Mouse (Mus musculus): ENCODE measurements around the gene Meox1.

Gene Meox1

DNA sequence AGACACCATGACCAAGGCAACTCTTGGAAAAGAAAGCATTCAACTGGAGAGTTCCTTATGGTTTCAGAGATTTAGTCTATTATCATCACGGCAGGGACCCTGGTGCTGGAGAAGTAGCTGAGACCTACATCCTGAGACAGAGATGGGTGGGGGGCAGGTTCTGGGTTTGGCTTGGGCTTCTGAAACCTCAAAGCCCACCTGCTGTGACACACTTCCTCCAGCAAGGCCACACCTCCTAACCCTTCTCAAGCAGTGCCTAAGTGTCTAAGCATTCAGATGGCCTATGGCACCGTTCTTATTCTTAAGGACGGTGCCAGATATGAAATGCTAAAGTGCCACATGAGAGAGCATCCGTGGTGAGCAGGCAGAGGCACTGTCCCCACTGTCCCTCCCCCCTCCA is 4.2 kb upstream of the Meox1 start:
- in situ Hi-C loops (cut with MboI, MseI) = no loop called here

DNA sequence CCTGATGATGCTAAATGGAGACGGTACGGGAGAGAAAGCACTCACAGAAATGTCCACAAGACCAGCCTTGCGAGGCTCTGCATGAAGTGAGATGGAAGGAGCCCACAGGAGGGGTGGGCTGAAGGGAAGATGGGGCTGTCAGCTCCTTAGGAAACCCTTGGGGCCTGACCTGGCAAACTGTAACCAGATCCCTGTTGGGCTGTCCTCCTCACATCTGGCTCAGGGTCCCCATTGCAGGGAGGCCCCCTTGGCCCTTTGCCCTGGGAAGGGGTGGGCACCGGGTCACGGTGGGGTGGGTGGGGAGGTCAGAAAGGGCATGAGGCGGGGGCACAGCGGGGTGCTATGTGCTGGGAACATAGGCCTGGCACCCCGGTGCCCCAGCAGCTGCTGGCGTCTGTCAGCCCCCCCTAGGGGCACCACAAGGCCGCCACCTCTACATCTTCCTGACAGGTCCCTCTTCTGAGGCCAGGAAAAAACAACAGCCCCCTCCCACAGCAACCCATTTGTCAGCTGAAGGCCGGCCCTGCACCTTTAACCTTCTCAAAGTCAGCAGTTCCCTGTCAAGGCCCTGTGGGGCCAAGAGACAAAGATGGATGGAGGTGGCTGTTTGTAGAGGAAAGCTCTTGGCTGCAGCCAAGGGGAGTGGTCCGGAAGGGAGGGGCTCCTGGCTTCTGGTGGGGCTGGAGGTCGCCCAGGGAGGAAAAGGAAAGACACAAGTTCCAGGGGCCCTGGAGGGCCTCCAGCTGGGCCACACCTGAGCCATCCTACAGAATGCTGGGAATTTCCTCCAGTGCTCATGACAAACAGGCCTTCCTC is 2.6 kb upstream of the Meox1 start:
- in situ Hi-C loops (cut with MboI, MseI) = no loop called here

DNA sequence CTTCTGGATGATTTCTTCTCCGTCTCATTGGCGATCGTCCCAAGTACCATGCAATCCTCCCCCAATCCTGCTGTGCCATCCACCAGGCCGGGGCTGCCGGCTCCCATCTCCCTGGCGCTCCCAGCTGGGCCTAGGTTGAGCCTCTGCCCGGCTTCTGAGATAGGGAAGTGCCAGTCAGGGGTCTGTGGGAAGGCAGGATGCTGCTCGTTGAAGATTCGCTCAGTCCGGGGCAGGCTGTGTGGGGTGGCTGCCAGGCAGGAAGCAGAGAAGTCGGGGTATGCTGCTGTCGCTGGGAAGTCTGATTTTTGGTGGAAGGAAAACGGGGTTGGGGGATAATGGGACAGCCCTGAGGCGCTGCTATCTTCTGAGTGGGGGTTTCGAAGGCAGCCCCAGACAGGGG is 614 bp downstream of the Meox1 start:
- in situ Hi-C loops (cut with MboI, MseI) = no loop called here

DNA sequence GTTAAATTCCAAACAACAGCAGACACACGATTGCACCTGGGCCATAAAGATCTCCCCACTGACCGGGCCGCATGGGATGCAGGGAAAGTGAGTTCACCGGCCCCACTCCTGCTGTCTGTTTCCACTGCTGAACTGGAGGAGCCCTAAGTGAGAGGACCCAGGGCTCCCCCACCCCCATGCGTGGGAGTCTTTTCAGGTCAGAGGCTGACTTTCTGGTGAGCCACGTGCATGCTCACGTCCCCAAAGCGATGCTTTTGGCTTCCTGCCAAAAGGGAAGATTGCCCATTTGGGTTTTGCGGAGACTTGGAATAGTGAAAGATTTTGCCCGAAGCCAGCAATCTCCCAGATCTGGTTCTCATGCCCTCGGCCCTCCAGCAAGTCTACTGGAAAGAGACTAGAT is 2.7 kb downstream of the Meox1 start:
- in situ Hi-C loops (cut with MboI, MseI) = no loop called here

DNA sequence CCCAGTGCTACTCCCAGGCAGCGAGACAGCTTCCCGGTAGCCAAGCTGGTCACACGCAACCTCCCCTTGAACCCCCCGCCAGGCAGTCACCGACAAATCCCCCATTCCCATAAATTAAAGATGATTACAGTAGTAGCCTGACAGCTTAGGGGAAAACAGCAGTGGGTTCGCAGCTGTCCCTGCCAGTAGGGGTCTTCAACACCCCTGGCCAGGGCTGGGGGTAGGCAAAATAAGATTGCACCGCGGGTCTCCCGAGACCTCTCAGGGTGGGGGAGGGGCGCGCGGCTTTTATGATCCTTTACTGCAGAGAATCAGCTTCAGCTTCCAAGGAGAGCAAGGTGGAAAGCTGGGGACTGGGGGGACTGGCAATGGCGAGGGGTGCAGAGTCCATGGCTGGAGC is 4.4 kb downstream of the Meox1 start:
- in situ Hi-C loops (cut with MboI, MseI) = no loop called here

DNA sequence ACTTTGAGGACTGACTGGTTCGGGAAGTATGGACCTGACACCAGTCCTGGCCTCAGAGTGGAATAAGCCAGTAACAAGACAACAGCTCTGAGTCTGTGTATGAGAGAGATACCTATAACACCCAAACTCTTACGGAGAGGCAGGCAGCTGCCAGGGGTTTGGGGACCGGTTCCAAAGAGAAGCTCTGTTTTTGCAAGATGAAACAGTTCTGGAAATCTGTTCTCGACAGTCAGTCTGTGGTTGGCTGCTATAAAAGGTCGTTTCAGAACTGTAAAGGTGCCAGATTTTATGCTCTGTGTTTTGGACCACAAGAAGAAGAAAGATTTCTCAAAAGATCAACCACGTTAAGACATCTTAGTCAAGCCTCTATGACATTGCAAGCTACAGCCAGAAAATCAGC is 5.4 kb downstream of the Meox1 start:
- in situ Hi-C loops (cut with MboI, MseI) = no loop called here

DNA sequence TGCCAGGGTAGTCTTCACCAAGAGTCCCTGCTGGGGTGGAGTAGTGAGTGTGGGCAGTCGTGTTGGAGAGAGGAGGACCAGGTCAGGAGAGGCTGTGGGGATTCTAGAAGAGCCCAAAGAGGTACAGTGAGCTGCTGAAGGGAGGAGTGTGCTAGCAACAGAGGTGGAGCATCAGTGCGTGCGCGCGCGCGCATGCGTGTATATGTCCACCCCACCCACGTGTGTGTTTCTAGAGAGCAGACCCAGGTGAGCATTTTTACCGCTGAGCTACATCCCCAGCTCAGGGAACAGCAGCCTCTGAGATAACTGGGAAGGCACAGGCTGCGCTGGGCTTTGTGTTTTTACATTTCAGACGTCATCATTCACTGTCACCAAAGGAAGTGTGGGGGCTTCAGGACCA is 7.7 kb downstream of the Meox1 start:
- in situ Hi-C loops (cut with MboI, MseI) = no loop called here

DNA sequence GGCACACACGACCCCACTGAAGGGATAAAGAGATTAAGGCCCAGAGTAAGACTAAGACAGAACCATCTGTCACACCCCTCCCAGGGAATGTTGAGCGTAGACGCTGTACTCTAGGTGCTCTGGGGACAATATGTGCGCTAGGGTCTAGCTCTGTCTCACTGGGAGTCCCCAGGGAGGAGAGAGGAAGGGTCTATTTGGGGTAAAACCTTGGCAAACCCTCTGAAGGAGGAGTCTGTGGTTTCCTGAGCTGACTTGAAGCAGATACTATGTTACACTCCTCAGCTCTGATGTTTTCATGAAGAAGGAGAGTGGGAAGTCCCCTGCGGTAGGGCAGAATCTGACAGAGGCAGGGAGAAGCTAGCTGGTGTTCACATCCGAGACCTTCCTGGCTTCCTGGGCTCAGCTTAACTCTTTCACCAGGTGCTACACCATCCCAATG is 8.3 kb downstream of the Meox1 start:
- in situ Hi-C loops (cut with MboI, MseI) = no loop called here

DNA sequence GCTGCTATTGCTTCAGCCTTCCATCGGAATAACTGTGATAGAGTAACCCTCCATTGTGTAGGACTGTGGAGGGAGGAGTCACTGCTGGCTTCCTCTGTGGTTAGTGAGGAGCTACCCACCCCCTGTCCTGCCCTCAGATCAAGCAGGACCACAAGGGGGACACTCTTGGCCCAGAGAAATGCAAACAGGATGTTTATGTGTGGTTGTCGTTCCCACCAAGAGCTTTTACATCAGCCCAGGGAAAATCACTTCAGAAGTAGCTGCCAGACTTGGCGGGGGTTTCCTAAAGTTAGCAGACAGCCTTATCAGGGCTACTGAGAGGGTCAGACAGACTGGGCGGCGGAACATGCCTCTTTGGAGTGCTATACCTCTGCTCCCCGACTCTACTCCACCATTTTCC is 8.9 kb downstream of the Meox1 start:
- in situ Hi-C loops (cut with MboI, MseI) = no loop called here

DNA sequence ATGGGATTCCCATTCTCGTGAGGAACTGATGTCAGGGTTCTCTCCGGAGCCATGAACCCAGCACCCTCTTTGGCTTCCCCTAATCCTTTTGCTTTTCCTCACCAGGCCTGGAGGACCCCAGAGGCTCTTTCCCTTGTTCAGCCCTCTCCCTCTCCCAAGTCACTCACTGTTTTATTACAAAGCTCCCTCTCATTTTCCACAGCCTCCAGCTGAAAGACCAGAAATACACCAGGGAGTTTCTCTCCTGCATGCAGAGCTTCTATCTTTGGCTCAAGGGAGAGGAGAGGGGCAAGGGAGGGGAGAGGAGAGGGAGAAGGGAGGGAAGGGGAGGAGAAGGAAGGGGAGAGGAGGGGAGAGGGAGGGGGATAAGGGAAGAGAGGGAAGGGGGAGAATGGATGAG is 10.3 kb downstream of the Meox1 start:
- in situ Hi-C loops (cut with MboI, MseI) = no loop called here

DNA sequence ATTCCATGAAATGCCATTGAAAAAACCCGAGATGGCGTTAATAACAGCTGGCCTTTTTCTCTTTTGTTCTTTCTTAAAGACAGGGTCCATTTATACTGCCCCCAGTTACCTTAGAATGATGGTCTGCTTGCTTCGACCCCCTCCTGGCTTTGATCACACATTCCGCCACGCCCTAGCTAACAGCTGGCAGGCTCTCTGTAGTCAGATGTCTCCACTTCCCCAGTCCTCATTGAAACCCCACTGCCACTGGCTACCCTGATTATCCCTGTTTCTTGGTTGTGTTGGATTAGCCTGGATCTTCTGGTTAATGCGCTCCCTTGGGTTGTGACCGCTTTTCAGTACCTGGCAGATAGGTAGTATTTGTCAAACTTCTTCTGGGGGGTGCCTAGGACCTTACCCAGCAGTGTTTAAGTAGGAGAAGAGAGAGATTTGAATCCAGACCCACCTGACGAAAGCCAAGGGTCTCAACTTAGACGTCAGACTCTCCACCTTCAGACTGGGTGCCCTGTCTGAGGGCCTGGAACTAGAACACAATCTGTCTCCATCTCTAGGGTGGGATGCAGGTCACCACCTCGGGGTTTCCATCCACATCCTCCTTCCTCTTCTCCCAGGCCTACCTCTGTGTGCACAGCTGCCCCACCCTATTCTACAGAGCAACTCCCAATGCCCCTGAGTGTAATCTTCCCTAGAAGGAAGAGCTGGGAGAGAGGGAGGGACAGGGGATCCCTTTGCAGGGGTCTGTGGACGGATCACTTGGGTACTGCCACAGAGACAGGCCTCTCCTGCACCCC is 11.5 kb downstream of the Meox1 start:
- in situ Hi-C loops (cut with MboI, MseI) = no loop called here

DNA sequence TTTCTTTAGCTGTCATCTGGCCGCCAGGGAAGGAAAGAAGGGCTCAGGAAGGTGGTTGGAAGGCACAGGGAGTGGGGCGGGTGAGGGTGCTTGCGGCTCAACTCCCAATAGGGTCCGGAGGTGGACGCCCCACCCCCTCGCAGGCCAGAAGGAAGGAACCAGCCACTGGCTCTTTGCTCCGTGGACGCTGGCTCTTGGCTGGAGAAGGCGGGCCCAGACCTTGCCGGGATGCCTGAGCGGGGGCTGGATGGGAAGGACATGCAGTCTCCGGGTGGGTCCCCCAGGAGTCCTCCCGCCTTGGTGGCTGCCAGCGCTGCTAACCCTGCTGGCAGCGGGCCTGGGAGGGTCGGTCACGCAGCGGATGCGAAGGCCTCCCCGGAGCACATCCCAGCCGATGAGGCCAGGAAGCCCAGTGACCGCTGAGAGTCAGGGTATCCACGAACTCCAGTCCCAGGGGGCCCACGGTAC is 12.5 kb downstream of the Meox1 start:
- in situ Hi-C loops (cut with MboI, MseI) = no loop called here

DNA sequence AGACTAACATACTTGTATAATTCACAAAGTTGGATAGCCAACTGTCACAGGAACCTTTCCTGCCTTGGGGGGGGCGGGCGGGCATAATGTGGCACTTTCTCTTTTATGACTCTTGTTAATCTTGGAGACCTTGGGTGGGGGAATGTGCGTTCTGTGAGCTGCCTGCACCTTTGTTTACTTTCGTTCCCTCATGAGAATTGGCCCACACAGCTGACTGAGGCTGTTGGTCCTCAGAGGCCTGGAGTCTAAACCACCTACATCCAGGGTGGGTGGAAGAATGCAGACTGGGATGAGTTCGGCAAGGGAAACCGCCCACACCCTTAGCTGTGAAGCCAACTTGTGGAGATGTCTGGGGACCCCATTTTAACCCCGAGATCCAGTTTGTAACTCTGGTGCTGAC is 13.0 kb downstream of the Meox1 start:
- in situ Hi-C loops (cut with MboI, MseI) = no loop called here

DNA sequence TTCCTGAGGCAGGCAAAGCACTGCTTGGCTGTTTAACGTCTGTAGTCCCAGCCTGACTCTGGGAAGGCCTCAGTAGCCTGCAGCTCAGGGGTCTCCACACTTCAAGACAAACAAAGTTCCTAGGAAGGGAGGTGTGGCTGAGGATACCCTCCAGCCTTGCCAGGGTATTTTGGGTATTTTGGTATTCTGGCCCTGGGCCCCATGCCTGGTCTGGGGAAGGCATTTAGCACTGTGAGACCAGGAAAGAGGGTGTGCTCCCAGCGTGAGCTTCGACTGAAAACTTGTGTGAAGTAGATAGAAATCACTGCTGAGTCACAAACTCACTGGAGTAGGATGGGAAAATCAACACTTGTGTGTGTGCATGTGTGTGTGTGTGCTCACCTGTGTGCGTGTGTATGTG is 14.5 kb downstream of the Meox1 start:
- in situ Hi-C loops (cut with MboI, MseI) = no loop called here

DNA sequence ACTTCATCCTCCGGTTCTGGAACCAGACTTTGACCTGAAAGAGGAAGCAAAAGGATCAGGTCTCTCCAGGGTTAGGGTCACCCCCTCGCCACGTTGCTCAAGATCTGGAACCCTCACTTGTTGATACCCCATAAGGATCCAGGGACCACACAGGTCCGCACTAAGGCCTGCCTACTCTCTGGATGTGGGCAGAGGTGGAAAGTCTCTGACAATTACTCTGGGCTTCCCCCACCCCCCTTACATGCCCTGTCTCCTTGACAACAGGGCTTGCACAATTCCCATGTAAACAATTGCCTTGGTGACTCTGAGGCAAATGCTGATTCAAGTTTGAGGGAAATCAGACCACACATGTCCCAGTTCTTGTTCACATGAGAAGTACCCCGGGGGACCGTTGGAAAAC is 15.5 kb downstream of the Meox1 start:
- in situ Hi-C loops (cut with MboI, MseI) = no loop called here

DNA sequence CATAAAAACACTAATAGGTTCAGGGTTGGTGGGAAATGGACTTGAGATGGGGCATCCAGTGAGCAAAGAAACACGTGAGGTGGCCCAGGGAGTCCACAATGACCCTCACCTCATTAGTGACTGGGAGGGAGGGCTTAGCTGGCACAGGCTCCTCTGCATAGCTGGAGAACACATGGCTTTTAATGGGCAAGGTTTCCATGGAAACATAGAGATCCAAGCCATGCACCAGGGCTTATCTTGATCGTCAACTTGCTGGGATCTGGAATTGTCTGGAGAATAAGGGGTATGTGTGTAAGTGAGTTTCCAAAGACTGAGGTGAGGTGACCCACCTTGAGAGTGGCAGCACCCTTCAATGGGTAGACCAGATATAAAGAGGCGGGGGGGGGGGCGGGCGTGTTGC is 19.2 kb downstream of the Meox1 start:
- in situ Hi-C loops (cut with MboI, MseI) = no loop called here

DNA sequence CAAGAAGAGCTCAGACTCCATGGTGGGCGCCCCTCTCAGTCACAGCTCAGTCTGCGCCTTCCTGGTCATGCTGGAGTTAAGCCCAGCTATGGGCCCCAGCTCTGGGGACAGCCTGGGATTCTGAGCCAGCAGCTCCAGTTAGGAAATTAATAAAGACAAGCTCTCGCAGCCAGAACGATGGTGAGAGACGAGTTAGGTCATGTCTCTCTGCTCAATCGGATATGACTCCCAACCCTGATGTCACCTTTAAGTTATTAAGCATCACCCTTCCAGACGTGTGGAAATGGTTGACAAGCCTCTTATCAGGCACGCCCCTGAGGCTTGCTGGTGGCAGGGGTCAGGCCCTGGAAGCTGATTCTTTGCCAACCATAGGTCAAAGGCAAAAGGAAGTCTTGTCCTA is 20.3 kb downstream of the Meox1 start:
- in situ Hi-C loops (cut with MboI, MseI) = no loop called here

DNA sequence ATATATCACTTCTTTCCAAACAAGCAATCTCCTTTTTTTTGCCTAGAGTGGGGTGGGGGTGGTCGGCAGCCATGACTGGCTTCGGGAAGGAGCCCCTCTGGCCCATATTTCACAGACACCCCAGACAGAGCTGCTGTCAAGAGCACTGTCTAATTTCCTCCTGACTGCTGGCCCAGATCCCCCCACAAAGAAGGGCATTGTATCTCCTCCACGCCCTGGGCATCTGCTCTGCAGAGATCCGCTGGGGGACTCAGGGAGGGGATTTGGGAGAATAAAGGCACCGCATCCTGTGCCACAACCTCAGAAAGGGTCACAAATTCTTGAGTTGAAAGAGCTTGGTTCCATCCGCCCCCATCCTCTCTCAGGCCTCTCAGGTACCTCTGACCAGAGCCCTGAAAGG is 22.7 kb downstream of the Meox1 start:
- in situ Hi-C loops (cut with MboI, MseI) = no loop called here

DNA sequence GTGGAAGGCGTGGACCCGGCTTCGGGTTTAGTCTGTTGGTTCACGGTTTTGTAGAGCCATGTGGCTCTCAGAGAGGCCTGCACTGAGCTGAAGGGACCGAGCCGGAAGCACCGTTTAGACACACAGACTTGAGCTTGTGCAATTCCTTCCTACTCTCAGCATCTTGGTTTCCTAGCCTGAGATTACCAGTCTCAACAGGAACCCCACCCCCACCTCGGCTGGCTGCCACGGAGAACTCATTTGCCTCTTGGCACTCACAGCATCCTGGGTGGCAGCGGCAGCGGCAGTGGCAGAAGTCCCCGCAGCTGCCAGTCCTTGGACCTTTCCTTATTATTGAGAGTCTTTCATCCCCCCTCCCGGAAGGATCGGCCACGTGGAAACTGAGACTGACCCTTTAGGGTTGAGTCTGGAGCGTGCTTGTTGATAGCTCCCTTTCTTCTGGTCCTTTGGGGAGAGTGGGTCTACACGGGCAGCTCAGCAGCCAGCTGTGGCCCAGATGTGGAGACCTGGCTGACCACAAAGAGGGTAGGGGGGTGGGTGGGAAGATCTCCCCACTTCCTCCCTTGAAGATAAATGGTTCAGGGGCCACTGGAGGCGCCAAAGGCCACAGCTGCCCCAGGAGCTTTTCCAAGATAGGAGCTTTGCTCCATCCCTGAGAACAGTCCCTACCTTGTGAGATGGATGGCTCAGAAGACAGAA is 24.0 kb downstream of the Meox1 start:
- in situ Hi-C loops (cut with MboI, MseI) = no loop called here

DNA sequence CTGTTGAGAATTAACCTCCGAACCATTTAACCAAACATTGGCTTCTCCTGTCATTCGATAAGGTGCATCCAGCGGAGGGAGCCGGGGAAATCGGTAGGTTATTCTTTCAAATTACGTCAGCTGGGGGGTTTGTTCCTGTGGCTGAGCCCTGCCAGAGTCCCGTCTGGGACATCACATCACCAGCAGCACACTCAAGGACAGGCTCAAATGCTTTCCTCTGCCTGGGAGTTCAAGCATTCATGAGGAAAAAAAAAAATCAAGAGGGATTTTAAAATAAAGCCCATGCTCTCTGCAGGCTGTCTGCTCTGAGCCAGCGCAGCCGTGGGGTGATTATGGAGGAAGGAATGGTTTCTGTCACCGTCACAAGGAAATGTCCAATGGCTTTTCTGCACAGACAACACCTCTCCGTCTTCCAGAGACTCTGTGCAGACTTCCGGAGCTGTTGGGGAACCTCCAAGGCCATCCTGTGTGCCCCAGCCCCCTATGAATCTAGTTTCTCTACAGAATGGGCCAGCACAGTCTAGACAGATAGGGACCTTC is 26.6 kb downstream of the Meox1 start:
- in situ Hi-C loops (cut with MboI, MseI) = no loop called here

DNA sequence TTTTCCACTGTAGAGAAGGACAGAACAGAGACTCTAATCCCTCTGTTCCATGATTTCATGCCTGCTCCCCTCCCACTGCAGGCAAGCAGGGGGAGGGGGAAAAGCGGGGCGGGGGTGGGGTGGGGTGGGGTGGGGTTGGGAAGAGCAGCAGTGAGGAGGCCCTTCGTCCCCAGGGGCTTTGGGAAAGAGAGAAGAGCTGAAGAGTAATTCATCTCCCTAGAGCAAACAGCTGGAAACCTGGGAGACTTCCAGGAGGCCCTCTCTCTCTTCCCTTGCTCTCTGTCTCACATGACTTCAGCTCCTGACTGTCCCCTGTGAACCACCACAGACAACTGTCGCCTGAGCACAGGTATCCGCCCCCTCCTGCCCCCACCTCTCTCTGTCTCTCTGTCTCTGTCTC is 35.4 kb downstream of the Meox1 start:
- in situ Hi-C loops (cut with MboI, MseI) = no loop called here
